ENCODE assay signal across 7 mouse cellular contexts in the genomic region with DNA sequence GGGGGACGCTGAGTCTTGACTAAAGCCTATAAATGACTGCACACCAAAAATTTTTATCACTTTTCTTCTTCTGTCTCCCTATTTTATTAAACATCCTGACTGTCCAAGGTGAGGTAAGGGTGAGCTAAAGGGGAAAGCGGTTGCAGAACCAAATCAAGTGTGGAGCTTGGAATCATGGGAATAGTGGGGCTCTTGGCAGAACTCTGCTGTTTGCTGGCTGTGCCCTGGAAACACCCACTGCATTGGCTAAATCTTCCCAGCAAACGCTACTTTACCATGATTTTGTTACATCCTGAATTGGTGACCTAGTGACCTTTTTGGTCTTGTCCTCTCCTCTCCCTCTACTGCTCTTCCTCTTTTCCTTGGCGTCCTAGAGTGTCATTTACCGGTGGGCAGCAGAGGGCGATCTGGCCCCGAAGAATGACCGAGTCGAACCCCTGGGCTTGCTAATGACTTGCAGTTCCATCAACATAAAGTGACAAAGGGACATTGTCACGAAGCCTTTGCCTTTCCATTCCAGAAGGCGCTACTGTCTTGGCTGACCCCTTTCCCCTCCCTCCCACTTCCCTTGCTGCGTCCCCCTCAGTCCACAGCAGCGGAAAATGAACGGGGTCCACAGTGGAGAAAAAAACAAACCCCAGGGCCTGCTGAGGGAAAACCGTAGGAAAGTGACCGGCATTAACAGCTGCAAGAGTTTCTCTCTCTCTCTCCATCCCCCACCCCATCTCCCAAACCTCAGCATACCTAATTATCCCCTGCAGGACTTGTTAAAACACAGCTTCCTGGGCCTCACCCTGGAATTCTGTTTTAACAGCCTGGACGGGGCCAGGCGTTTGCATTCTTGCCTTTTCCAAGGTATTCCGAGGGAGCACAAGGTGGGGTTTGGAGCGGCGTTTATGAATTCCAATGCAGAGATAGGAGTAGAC. TPM values are rescaled to one million over a fixed set of nuclear protein-coding genes. Genes with fewer than 3 reads are reported as not detected.
A peak's percentile ranks its signal among the peaks of the same experiment; 100 is the strongest.
DNase-seq lines count a peak whose midpoint lies in the region; ATAC-seq and TF ChIP-seq lines count a peak whose summit lies in the region.

No protein-coding gene starts in this region.

- 6% methylated on average over 21 of the region's 21 CpGs for WGBS in limb, embryonic 10.5 days
- WGBS in midbrain, embryonic 13.5 days: 7% methylated on average over 21 of the region's 21 CpGs
- WGBS in spleen, adult 2 months: 45% methylated on average over 21 of the region's 21 CpGs

- peak; percentile 89 for ATAC-seq in midbrain, embryonic 13.5 days

- H3K4me1 ChIP-seq in limb, embryonic 10.5 days: peaks cover 22% of the 10 kb centered on the region
- peaks cover 11% of the 10 kb centered on the region for H3K4me1 ChIP-seq in midbrain, embryonic 13.5 days (replicated peaks)
- H3K4me1 ChIP-seq in spleen, adult 2 months (ENCODE audit: control insufficient read depth, insufficient read depth, insufficient read length): no peaks in the 10 kb centered on the region; the same call in 1 of the 2 replicates

- peak overlapping the region; percentile 89 for H3K27ac ChIP-seq in limb, embryonic 10.5 days
- peak overlapping the region; percentile 42; the same call in 1 of the 2 replicates for H3K27ac ChIP-seq in midbrain, embryonic 13.5 days
- no peak overlapping the region for H3K27ac ChIP-seq in spleen, adult 2 months (ENCODE audit: insufficient read depth, low read length)

- H3K4me2 ChIP-seq in midbrain, embryonic 13.5 days (replicated peaks): peak overlapping the region; percentile 50

- peak overlapping the region; percentile 47 for H3K9ac ChIP-seq in midbrain, embryonic 13.5 days (replicated peaks)

- TF ChIP-seq POLR2A in spleen, adult 2 months (IDR thresholded peaks at IDR 0.05; ENCODE audit: low read depth, low read length): no peak

- peak; percentile 70 to 80 for DNase-seq in adrenal gland, postnatal 36 days
- DNase-seq in embryo, embryonic 9.5 days (ENCODE audit: extremely low spot score): peak; percentile 90
- DNase-seq in gonadal fat pad, adult 2 months (ENCODE audit: low read depth): peak; percentile 80
- peak; percentile 40 for DNase-seq in kidney, adult 11 months
- DNase-seq in limb, embryonic 10.5 days (ENCODE audit: low spot score): peak; percentile 77
- peak in 1 of 2 experiments; percentile 40 for DNase-seq in spleen, adult 2 months (ENCODE audit: low read depth in 1 of 2, low spot score in 2 of 2)

- TF ChIP-seq CTCF in spleen, adult 2 months (IDR thresholded peaks at IDR 0.05; ENCODE audit: extremely low read depth, insufficient read depth, insufficient read length, insufficient replicate concordance): peak; percentile 41; the same call in 1 of the 2 replicates

- H3K27me3 ChIP-seq in limb, embryonic 10.5 days (ENCODE audit: low read depth, poor library complexity, severe bottlenecking): no peaks in the 10 kb centered on the region
- no peaks in the 10 kb centered on the region for H3K27me3 ChIP-seq in midbrain, embryonic 13.5 days
- H3K27me3 ChIP-seq in spleen, adult 2 months (ENCODE audit: control insufficient read depth, insufficient read depth, low read length): no peaks in the 10 kb centered on the region

- peak overlapping the region; percentile 48 for H3K4me3 ChIP-seq in limb, embryonic 10.5 days
- H3K4me3 ChIP-seq in midbrain, embryonic 13.5 days (replicated peaks): peak overlapping the region; percentile 23
- H3K4me3 ChIP-seq in spleen, adult 2 months (ENCODE audit: extremely low read depth, insufficient read depth, insufficient read length): no peak overlapping the region

- no peaks in the 10 kb centered on the region for H3K9me3 ChIP-seq in limb, embryonic 10.5 days (replicated peaks)
- H3K9me3 ChIP-seq in midbrain, embryonic 13.5 days: no peaks in the 10 kb centered on the region

- no peaks in the 10 kb centered on the region for H3K36me3 ChIP-seq in limb, embryonic 10.5 days
- no peaks in the 10 kb centered on the region for H3K36me3 ChIP-seq in midbrain, embryonic 13.5 days
- no peaks in the 10 kb centered on the region for H3K36me3 ChIP-seq in spleen, adult 2 months (ENCODE audit: control insufficient read depth, insufficient read depth, low read length)

RNA-seq across cellular contexts. Expression of gene Lrig2, which starts 29.7 kb away (rescaled TPM):
- 10 to 100 TPM; 13.3 to 13.8 TPM for total RNA-seq in adrenal gland, postnatal 36 days (2021)
- polyA plus RNA-seq in gonadal fat pad, adult 2 months (2012; rRNA removed): 10.4 and 10.5 TPM in 2 replicates
- polyA plus RNA-seq in limb, embryonic 10.5 days (2016; fragmentation: Nextera tagmentation; extraction: Ambion mirVana): 14.4 and 20.2 TPM in 2 replicates
- polyA plus RNA-seq in midbrain, embryonic 13.5 days (2015; fragmentation: Nextera tagmentation; extraction: Ambion mirVana): 30.9 and 33.0 TPM in 2 replicates
- polyA plus RNA-seq in spleen, adult 2 months (2012; rRNA removed): 5.8 and 6.0 TPM in 2 replicates
